Mouse (Mus musculus) heart, embryonic 16.5 days (tissue): ENCODE data around the gene Rhbdf2. TPM values are rescaled to one million over a fixed set of nuclear protein-coding genes. Genes with fewer than 3 reads are reported as not detected.
A peak's percentile ranks its signal among the peaks of the same experiment; 100 is the strongest.

Experiments
- ATAC-seq: fragments of 200-750 bp; cut with Nextera tagmentation; replicated peaks from 2 replicates; pipeline ENCODE4 v1.8.0; 2017; ENCODE audit warnings: moderate number of reproducible peaks; ENCODE audit not compliant: insufficient read depth, low FRiP score; ENCODE audit errors: extremely low read depth
- H3K27ac ChIP-seq: fragments of 300-500 bp; sonication (generic); 2 replicates; pipeline ENCODE4 v1.5.1; 2014; ENCODE audit warnings: mild to moderate bottlenecking, low read length, control low read depth, moderate library complexity
- H3K27me3 ChIP-seq: fragments of 300-500 bp; sonication (generic); 2 replicates; pipeline ENCODE4 v1.6.1; 2014; ENCODE audit warnings: low read length, mixed read lengths; ENCODE audit not compliant: control insufficient read depth, insufficient read depth
- H3K36me3 ChIP-seq: fragments of 300-500 bp; sonication (generic); 2 replicates; pipeline ENCODE4 v1.6.1; 2014; ENCODE audit not compliant: control insufficient read depth, insufficient read depth
- H3K4me1 ChIP-seq: fragments of 300-500 bp; sonication (generic); 2 replicates; pipeline ENCODE4 v1.6.1; 2014; ENCODE audit warnings: low read length, mixed read lengths; ENCODE audit not compliant: control insufficient read depth, insufficient read depth
- H3K4me2 ChIP-seq: fragments of 300-500 bp; sonication (generic); 2 replicates; pipeline ENCODE4 v1.6.1; 2014; ENCODE audit warnings: low read depth, mild to moderate bottlenecking, control low read depth, low read length
- H3K4me3 ChIP-seq: fragments of 300-500 bp; sonication (generic); 2 replicates; pipeline ENCODE4 v1.5.1; 2014; ENCODE audit warnings: mild to moderate bottlenecking, control low read depth, low read length
- H3K9ac ChIP-seq: fragments of 300-500 bp; sonication (generic); 2 replicates; pipeline ENCODE4 v1.6.1; 2014; ENCODE audit warnings: low read length, control low read depth
- H3K9me3 ChIP-seq: fragments of 300-500 bp; sonication (generic); replicated peaks from 2 replicates; pipeline ENCODE4 v1.6.1; 2016; ENCODE audit warnings: low read length; ENCODE audit not compliant: control insufficient read depth
- WGBS: fragments of 180-500 bp; shearing (Covaris S2); extraction: QIAGEN DNeasy Blood & Tissue Kit; methylation state at CpG from one replicate; pipeline ENCODE4 v1.1.7; 2014; 5-methylcytosine and 5-hydroxymethylcytosine counted together
- polyA plus RNA-seq: library from polyadenylated mRNA; unstranded; fragments of >200 nt; fragmentation: Nextera tagmentation; extraction: Ambion mirVana; gene quantifications from 2 replicates; pipeline ENCODE4 v1.2.1, GENCODE M21; 2015

The Rhbdf2 gene
- polyA plus RNA-seq, 1 experiment from 2014 or later = 9.9 TPM

- Histone ChIP-seq H3K36me3 (no peaks in the 10 kb centered on the region), H3K4me3 (no peak overlapping the region), H3K9ac (0 out of 2 replicates have a peak overlapping the region, but pooled peaks have one; percentile 33), H3K27ac (no peak overlapping the region), H3K4me1 (peaks cover 45% of the 10 kb centered on the region), H3K4me2 (no peak overlapping the region), H3K27me3 (0 out of 2 replicates have a peak, but pooled peaks cover 2% of the 10 kb centered on the region), H3K9me3 (no peaks in the 10 kb centered on the region)
- no peak for ATAC-seq
- WGBS = 53% methylated on average over 7 of the region's 8 CpGs
Observed at GRCm38 (mm10) chr11:116661948-116662377, 35.1 kb upstream of the Rhbdf2 start.

GRCm38 (mm10) chr11:116661291-116661947 is 34.6 kb upstream of the Rhbdf2 start:
- Histone ChIP-seq H3K36me3 (no peaks in the 10 kb centered on the region), H3K4me3 (no peak overlapping the region), H3K9me3 (no peaks in the 10 kb centered on the region), H3K27me3 (0 out of 2 replicates have a peak, but pooled peaks cover 2% of the 10 kb centered on the region), H3K27ac (no peak overlapping the region), H3K9ac (0 out of 2 replicates have a peak overlapping the region, but pooled peaks have one; percentile 35), H3K4me2 (0 out of 2 replicates have a peak overlapping the region, but pooled peaks have one; percentile 27), H3K4me1 (peaks cover 51% of the 10 kb centered on the region)
- 22% methylated on average over 13 of the region's 13 CpGs for WGBS
- no peak for ATAC-seq

- H3K4me1 ChIP-seq = peaks cover 53% of the 10 kb centered on the region
- 48% methylated on average over 9 of the region's 9 CpGs for WGBS
- no peak overlapping the region for H3K27ac ChIP-seq
Observed at GRCm38 (mm10) chr11:116660181-116660580, 33.4 kb upstream of the Rhbdf2 start.

GRCm38 (mm10) chr11:116659027-116659621 is 32.3 kb upstream of the Rhbdf2 start:
- ATAC-seq = no peak

More at GRCm38 (mm10) chr11:116660181-116660580, 33.4 kb upstream of the Rhbdf2 start:
- H3K27me3 ChIP-seq = peaks cover 5% of the 10 kb centered on the region; the same call in 1 of the 2 replicates
- H3K4me2 ChIP-seq = no peak overlapping the region
- ATAC-seq = no peak
- no peaks in the 10 kb centered on the region for H3K36me3 ChIP-seq
- H3K4me3 ChIP-seq = no peak overlapping the region
- no peak overlapping the region for H3K9ac ChIP-seq
- H3K9me3 ChIP-seq = no peaks in the 10 kb centered on the region

GRCm38 (mm10) chr11:116658238-116658637 is 31.4 kb upstream of the Rhbdf2 start:
- WGBS = 63% methylated on average over 10 of the region's 10 CpGs
- Histone ChIP-seq H3K4me1 (peaks cover 55% of the 10 kb centered on the region), H3K4me3 (no peak overlapping the region), H3K27me3 (peaks cover 17% of the 10 kb centered on the region), H3K9me3 (no peaks in the 10 kb centered on the region), H3K4me2 (peak overlapping the region; percentile 68; the same call in 1 of the 2 replicates), H3K27ac (peak overlapping the region; percentile 71), H3K9ac (peak overlapping the region; percentile 6; the same call in 1 of the 2 replicates), H3K36me3 (no peaks in the 10 kb centered on the region)
- ATAC-seq = no peak

More at GRCm38 (mm10) chr11:116659027-116659621, 32.3 kb upstream of the Rhbdf2 start:
- no peak overlapping the region for H3K9ac ChIP-seq
- H3K4me2 ChIP-seq = no peak overlapping the region
- H3K27me3 ChIP-seq = peaks cover 13% of the 10 kb centered on the region; the same call in 1 of the 2 replicates
- H3K36me3 ChIP-seq = no peaks in the 10 kb centered on the region
- 81% methylated on average over 15 of the region's 15 CpGs for WGBS
- H3K27ac ChIP-seq = no peak overlapping the region
- H3K4me1 ChIP-seq = peaks cover 54% of the 10 kb centered on the region
- no peak overlapping the region for H3K4me3 ChIP-seq
- no peaks in the 10 kb centered on the region for H3K9me3 ChIP-seq

GRCm38 (mm10) chr11:116657311-116658223 is 30.7 kb upstream of the Rhbdf2 start:
- H3K27me3 ChIP-seq = peaks cover 22% of the 10 kb centered on the region
- H3K36me3 ChIP-seq = no peaks in the 10 kb centered on the region
- peak overlapping the region; percentile 49 for H3K4me3 ChIP-seq
- ATAC-seq = peak; percentile 87
- peaks cover 49% of the 10 kb centered on the region for H3K4me1 ChIP-seq
- H3K27ac ChIP-seq = peak overlapping the region; percentile 91
- H3K9me3 ChIP-seq = no peaks in the 10 kb centered on the region
- peak overlapping the region; percentile 68 for H3K4me2 ChIP-seq
- peak overlapping the region; percentile 76 for H3K9ac ChIP-seq
- 13% methylated on average over 22 of the region's 22 CpGs for WGBS

GRCm38 (mm10) chr11:116656348-116657191 is 29.8 kb upstream of the Rhbdf2 start:
- Histone ChIP-seq H3K4me2 (peak overlapping the region; percentile 68; the same call in 1 of the 2 replicates), H3K36me3 (no peaks in the 10 kb centered on the region), H3K4me3 (no peak overlapping the region), H3K9me3 (no peaks in the 10 kb centered on the region), H3K27ac (peak overlapping the region; percentile 91), H3K27me3 (peaks cover 30% of the 10 kb centered on the region), H3K9ac (no peak overlapping the region; the same call in 1 of the 2 replicates), H3K4me1 (peaks cover 39% of the 10 kb centered on the region)
- 42% methylated on average over 16 of the region's 16 CpGs for WGBS
- ATAC-seq = peak; percentile 10

- Histone ChIP-seq H3K4me3 (peak within 1 kb of the TSS; percentile 59), H3K4me2 (peak within 1 kb of the TSS; percentile 95), H3K27me3 (peaks cover 38% of the 10 kb centered on the region), H3K27ac (no peak within 1 kb of the TSS), H3K9me3 (no peaks in the 10 kb centered on the region), H3K36me3 (no peaks in the 10 kb centered on the region), H3K4me1 (peaks cover 23% of the 10 kb centered on the region), H3K9ac (peak within 1 kb of the TSS; percentile 68)
- ATAC-seq = no peak
- 6% methylated on average over 28 of the region's 28 CpGs for WGBS
Observed at GRCm38 (mm10) chr11:116654255-116654821, 27.5 kb upstream of the Rhbdf2 start, which contains the start of gene Cygb. Gene Cygb (minus strand): TSS chr11:116654313.
